Mouse (Mus musculus) C2C12 (cell line): Measurements from ENCODE around the gene Timm50.

Source experiments
- CTCF ChIP-seq: IDR thresholded peaks from one replicate; pipeline ENCODE4 v1.5.1; 2011; ENCODE audit not compliant: control insufficient read depth, insufficient read depth, insufficient read length
- USF1 ChIP-seq: IDR thresholded peaks from one replicate; pipeline ENCODE4 v1.6.1; 2011; ENCODE audit warnings: low read depth, mild to moderate bottlenecking, control low read depth, moderate library complexity

GRCm38 (mm10) chr7:28267129-28268041, 44.5 kb downstream of the Timm50 start, which contains the start of gene Eid2:
- no peak for TF ChIP-seq CTCF
- TF ChIP-seq USF1, result no peak
